In genomic region chr6:122384886-122385285, GRCm38 (mm10) we compare ENCODE assay signal across 18 mouse cellular contexts.
"Had no signal": no experiment of that assay in that cellular context is flagged by ENCODE, and none has a peak within 500 bp of the region (broad histone marks: within the 10 kb centered on the region; RNA-seq: fewer than 3 reads in every experiment).

No protein-coding gene starts in this region.

- H3K27me3 ChIP-seq: midbrain, embryonic 13.5 days; midbrain, embryonic 15.5 days; neural tube, embryonic 13.5 days; neural tube, embryonic 15.5 days had no signal

- H3K9me3 ChIP-seq: midbrain, embryonic 10.5 days; midbrain, embryonic 13.5 days; midbrain, embryonic 15.5 days; neural tube, embryonic 13.5 days; neural tube, embryonic 15.5 days had no signal

- H3K4me2 ChIP-seq: lung, embryonic 14.5 days; midbrain, embryonic 13.5 days; midbrain, embryonic 15.5 days; neural tube, embryonic 13.5 days; neural tube, embryonic 15.5 days had no signal

- H3K36me3 ChIP-seq: midbrain, embryonic 10.5 days; midbrain, embryonic 13.5 days; midbrain, embryonic 15.5 days; neural tube, embryonic 13.5 days; neural tube, embryonic 15.5 days had no signal

- H3K4me3 ChIP-seq: midbrain, embryonic 10.5 days; midbrain, embryonic 13.5 days; midbrain, embryonic 15.5 days; myocyte; neural tube, embryonic 13.5 days; neural tube, embryonic 15.5 days had no signal

- H3K4me1 ChIP-seq: midbrain, embryonic 10.5 days; midbrain, embryonic 13.5 days; midbrain, embryonic 15.5 days; neural tube, embryonic 13.5 days; neural tube, embryonic 15.5 days had no signal

- H3K9ac ChIP-seq: lung, embryonic 14.5 days; midbrain, embryonic 13.5 days; midbrain, embryonic 15.5 days; neural tube, embryonic 13.5 days; neural tube, embryonic 15.5 days had no signal

- ATAC-seq: midbrain, embryonic 13.5 days; midbrain, embryonic 15.5 days had no signal

- DNase-seq: lung, adult 18-20 months; lung, embryonic 14.5 days; lung, postnatal 10 days; lung, postnatal 4 days; retina, postnatal 1 day; right cerebral cortex, adult 18-20 months; right cerebral cortex, postnatal 25 days; right cerebral cortex, postnatal 4 days; spleen, adult 18-20 months; thymus, adult 18-20 months; thymus, postnatal 14 days; thymus, postnatal 36 days had no signal

- H3K27ac ChIP-seq: midbrain, embryonic 10.5 days; midbrain, embryonic 13.5 days; midbrain, embryonic 15.5 days; neural tube, embryonic 13.5 days; neural tube, embryonic 15.5 days had no signal
